Mouse (Mus musculus): ENCODE measurements at regions not wholly inside any gene's neighbourhood (a gene's known extent, or its start where the extent isn't known, plus 50 kb on each side); places are given as distances from the start of the nearest gene placed in this dataset.

DNA sequence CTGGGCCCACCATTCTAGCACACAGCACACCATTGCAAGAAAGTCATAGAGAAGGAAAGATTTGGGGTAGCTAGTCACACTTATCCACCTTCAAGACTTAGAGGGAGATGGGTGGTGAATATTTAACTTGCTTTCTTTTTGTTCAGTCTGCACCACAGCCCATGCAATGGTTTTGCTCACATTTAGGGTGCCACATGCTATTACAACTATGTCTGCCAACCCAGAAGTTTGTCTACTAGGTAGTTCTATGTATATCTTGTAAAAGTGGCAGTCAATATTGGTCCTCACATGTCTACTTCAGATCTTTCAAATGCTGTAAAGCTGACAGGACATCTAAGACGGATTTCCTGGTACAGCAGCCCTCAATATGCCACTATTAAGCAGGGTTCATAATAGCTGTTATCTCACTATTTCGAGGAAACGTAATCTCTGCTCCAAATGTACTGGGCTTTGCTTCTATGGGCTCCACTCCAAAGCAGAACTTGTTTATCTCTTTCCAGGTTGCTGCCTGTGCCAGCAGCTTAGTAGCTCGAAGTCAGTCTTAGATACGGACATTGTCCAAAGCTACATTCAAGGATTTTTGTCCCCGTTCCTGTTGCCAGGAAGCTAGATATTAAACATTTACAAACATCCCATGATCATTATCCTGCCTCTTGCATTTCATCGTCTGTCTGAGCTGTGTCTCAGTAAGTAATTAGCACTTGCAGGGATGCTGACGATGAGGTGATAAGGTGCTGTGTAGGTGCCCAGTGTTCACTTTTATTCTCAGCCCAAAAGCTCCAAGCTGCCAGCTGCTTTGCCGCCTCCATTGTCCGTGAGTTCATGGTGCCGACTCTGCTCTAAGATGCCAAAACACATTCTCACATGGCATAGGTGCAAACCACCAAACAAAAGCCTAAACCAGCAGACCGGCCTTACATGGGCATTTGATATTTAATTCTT is 327.8 kb upstream of the Robo2 start:
- WGBS: 27% methylated on average over 12 of the region's 12 CpGs
- Histone ChIP-seq H3K27me3 (ENCODE audit: control insufficient read depth, insufficient read depth, low read length) (no peaks in the 10 kb centered on the region), H3K4me3 (replicated peaks; ENCODE audit: insufficient read depth, low read depth, low read length) (no peak overlapping the region), H3K27ac (ENCODE audit: insufficient read depth, low read length) (no peak overlapping the region), H3K4me1 (ENCODE audit: control insufficient read depth, insufficient read depth, low read length) (no peaks in the 10 kb centered on the region)
- TF ChIP-seq POLR2A (IDR thresholded peaks at IDR 0.05; ENCODE audit: borderline replicate concordance, insufficient read depth, low read length) (no peak), CTCF (IDR thresholded peaks at IDR 0.05; ENCODE audit: borderline replicate concordance, insufficient read depth, low read depth, low read length) (no peak)
- no peak for DNase-seq

DNA sequence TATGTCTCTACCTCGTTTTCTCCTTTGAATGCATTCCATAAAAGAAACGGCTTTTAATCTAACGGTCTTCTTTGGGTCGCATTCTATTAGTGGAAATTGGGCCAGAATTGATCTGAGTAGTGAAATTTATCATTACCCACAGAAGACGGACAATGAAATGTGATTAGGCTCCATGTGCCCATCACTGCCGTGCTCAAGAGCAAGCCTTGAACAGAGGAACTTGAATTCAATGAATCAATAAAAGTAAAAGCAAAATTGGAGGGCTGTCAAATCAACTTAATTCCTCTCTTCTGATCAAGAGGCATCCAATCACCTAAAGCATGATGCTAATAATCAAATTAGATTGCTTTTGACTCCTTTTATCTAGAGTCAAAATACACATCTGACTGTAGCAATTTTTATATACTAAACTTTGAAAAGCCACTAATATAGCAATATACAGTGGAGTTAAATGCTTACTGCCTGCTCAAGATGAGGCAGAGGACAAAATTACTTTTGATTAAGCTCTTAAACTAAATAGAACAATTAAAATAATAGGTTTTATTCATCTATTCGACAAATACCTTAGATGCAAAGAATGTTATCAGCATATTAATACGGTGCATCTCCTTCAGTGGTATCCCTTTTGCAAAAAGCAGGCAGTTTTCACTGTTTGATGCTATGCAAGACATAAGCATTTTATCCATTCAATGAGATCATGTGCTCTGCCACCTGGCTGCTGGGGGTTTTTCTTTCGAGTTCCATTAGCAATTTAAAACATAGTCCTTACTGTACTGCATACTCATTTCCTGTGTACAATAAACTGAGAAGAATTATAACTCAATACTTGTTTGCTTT is 321.5 kb upstream of the Robo2 start:
- TF ChIP-seq POLR2A (IDR thresholded peaks at IDR 0.05; ENCODE audit: borderline replicate concordance, insufficient read depth, low read length): no peak
- no peak for TF ChIP-seq CTCF (IDR thresholded peaks at IDR 0.05; ENCODE audit: borderline replicate concordance, insufficient read depth, low read depth, low read length)
- H3K4me3 ChIP-seq (replicated peaks; ENCODE audit: insufficient read depth, low read depth, low read length): no peak overlapping the region
- H3K27ac ChIP-seq (ENCODE audit: insufficient read depth, low read length): no peak overlapping the region
- no peaks in the 10 kb centered on the region for H3K27me3 ChIP-seq (ENCODE audit: control insufficient read depth, insufficient read depth, low read length)
- no peak for DNase-seq
- 87% methylated on average over 9 of the region's 9 CpGs for WGBS
- H3K4me1 ChIP-seq (ENCODE audit: control insufficient read depth, insufficient read depth, low read length): no peaks in the 10 kb centered on the region

DNA sequence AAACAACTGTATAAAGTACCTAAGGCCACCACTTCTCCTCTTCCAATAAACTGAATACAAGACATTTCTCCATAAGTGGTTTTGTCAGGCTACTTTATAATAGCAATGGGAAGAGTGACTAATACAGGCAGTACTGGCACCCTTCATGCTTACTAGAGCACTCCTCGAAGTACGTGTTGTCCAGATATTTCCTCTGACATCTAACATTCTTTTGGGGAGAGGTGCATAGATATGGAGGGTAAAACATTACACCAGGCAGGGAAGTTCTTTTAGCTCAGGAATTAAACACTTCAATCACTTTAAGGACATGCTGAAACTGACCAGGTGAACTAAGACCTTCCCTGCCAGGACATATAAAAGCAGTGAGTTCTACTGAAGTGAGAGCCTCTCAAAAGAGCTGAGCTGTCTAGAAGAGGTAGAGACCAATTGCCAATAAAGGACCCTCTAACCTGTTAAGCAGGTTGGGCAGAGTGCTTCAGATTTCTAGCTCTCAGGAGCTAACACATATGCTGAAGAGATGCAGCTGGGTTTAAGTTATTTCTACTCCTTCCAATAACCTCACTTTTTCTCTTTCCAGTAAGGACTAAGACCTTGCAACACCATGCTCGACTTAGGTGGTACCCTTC is 318.7 kb upstream of the Robo2 start:
- no peak for TF ChIP-seq POLR2A (IDR thresholded peaks at IDR 0.05; ENCODE audit: borderline replicate concordance, insufficient read depth, low read length)
- no peak for TF ChIP-seq CTCF (IDR thresholded peaks at IDR 0.05; ENCODE audit: borderline replicate concordance, insufficient read depth, low read depth, low read length)
- 85% methylated on average over 3 of the region's 3 CpGs for WGBS

DNA sequence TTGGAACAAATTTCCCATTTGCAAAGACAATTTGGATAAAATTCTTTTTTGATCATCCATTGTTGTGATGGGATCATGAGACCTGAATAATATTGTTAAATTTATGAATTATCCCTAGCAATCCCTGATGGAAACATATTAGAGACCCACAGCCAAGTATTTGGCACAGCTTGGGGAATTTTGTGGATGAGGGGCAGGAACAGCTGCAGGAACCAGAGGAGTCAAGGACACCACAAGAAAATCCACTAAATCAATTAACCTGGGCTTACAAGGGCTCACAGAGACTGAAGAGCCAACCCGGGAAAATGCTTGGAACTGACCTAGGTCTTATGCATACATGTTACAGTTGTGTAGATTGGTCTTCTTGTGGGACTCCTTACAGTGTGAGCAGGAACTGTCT is 311.6 kb upstream of the Robo2 start:
- DNase-seq: no peak
- no peaks in the 10 kb centered on the region for H3K27me3 ChIP-seq (ENCODE audit: control insufficient read depth, insufficient read depth, low read length)
- no peak overlapping the region for H3K27ac ChIP-seq (ENCODE audit: insufficient read depth, low read length)
- no peak overlapping the region for H3K4me3 ChIP-seq (replicated peaks; ENCODE audit: insufficient read depth, low read depth, low read length)
- TF ChIP-seq CTCF (IDR thresholded peaks at IDR 0.05; ENCODE audit: borderline replicate concordance, insufficient read depth, low read depth, low read length) (no peak), POLR2A (IDR thresholded peaks at IDR 0.05; ENCODE audit: borderline replicate concordance, insufficient read depth, low read length) (no peak)
- no peaks in the 10 kb centered on the region for H3K4me1 ChIP-seq (ENCODE audit: control insufficient read depth, insufficient read depth, low read length)
- 13% methylated on average over 1 of the region's 1 CpGs for WGBS

More for the DNA sequence above, 318.7 kb upstream of the Robo2 start:
- Histone ChIP-seq H3K4me1 (ENCODE audit: control insufficient read depth, insufficient read depth, low read length) (no peaks in the 10 kb centered on the region), H3K27me3 (ENCODE audit: control insufficient read depth, insufficient read depth, low read length) (no peaks in the 10 kb centered on the region), H3K4me3 (replicated peaks; ENCODE audit: insufficient read depth, low read depth, low read length) (no peak overlapping the region), H3K27ac (ENCODE audit: insufficient read depth, low read length) (no peak overlapping the region)
- no peak for DNase-seq

DNA sequence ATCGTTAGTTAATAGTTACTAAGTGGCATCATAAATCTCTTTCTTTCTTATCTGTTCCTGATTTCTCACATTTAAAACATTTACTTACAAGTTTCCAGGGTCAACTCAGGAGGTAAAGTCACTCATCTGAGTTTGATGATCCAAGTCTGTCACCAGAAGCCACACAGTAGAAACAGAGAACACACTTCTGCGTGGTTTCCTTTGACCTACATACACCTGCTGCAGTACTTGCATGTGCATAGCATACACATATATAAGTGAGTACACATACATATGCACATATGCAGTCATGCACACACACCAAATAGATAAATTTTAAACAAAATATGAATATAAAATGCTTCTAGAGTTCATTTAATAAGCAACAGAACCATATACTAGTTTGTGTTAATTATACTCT is 306.5 kb upstream of the Robo2 start:
- no peaks in the 10 kb centered on the region for H3K4me1 ChIP-seq (ENCODE audit: control insufficient read depth, insufficient read depth, low read length)
- no peak for DNase-seq
- no peak overlapping the region for H3K27ac ChIP-seq (ENCODE audit: insufficient read depth, low read length)
- WGBS: 93% methylated on average over 2 of the region's 2 CpGs
- TF ChIP-seq POLR2A (IDR thresholded peaks at IDR 0.05; ENCODE audit: borderline replicate concordance, insufficient read depth, low read length) (no peak), CTCF (IDR thresholded peaks at IDR 0.05; ENCODE audit: borderline replicate concordance, insufficient read depth, low read depth, low read length) (no peak)
- H3K4me3 ChIP-seq (replicated peaks; ENCODE audit: insufficient read depth, low read depth, low read length): no peak overlapping the region
- no peaks in the 10 kb centered on the region for H3K27me3 ChIP-seq (ENCODE audit: control insufficient read depth, insufficient read depth, low read length)

DNA sequence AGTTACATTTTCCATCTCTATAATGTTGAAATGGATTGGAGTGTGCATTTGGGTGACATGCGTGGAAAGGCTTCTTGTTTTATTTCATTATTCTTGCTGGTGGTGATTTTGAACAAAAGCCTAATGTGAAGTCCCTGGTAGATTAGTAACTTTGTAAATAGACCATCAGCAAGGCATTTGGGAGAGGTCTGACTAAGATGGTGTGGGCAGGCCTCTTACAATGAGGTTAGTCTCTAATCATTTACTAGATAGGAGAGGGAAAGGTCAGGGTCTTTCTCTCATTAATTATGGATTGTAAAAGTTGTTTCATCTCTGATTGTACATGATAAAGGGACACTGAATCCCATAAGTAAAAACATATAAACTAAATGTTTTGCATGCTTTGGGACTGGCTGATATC is 306.0 kb upstream of the Robo2 start:
- no peak for TF ChIP-seq CTCF (IDR thresholded peaks at IDR 0.05; ENCODE audit: borderline replicate concordance, insufficient read depth, low read depth, low read length)
- TF ChIP-seq POLR2A (IDR thresholded peaks at IDR 0.05; ENCODE audit: borderline replicate concordance, insufficient read depth, low read length): no peak
- DNase-seq: no peak
- no peak overlapping the region for H3K4me3 ChIP-seq (replicated peaks; ENCODE audit: insufficient read depth, low read depth, low read length)
- no peaks in the 10 kb centered on the region for H3K27me3 ChIP-seq (ENCODE audit: control insufficient read depth, insufficient read depth, low read length)
- WGBS: 94% methylated on average over 1 of the region's 1 CpGs
- no peaks in the 10 kb centered on the region for H3K4me1 ChIP-seq (ENCODE audit: control insufficient read depth, insufficient read depth, low read length)
- no peak overlapping the region for H3K27ac ChIP-seq (ENCODE audit: insufficient read depth, low read length)

DNA sequence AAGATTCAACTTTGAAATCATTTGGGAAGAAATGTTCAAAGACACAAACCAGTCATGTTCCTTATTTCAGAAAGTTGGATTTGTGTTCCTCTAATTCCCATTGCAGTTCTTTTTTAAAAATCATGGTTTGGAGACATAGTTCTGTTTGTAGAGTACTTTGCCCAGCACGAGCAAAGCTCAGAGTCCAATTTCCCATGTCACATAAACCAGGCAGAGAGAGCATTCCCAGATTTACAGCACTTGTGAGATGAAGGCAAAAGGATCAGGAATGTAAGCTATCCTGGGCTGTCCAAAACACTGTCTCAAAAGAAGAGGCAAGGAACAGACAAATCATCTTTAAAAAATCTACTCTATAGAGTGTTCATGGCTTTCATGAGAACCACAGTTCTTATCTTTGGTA is 303.3 kb upstream of the Robo2 start:
- Histone ChIP-seq H3K4me1 (ENCODE audit: control insufficient read depth, insufficient read depth, low read length) (no peaks in the 10 kb centered on the region), H3K27me3 (ENCODE audit: control insufficient read depth, insufficient read depth, low read length) (no peaks in the 10 kb centered on the region), H3K4me3 (replicated peaks; ENCODE audit: insufficient read depth, low read depth, low read length) (no peak overlapping the region), H3K27ac (ENCODE audit: insufficient read depth, low read length) (no peak overlapping the region)
- 80% methylated on average over 1 of the region's 1 CpGs for WGBS
- no peak for DNase-seq
- TF ChIP-seq CTCF (IDR thresholded peaks at IDR 0.05; ENCODE audit: borderline replicate concordance, insufficient read depth, low read depth, low read length) (no peak), POLR2A (IDR thresholded peaks at IDR 0.05; ENCODE audit: borderline replicate concordance, insufficient read depth, low read length) (no peak)

All from cerebellum, adult 2 months (tissue).